Comparison of ENCODE assay signal across 20 mouse cellular contexts in genomic region chr4:154698631-154699030, GRCm38 (mm10). TPM values are rescaled to one million over a fixed set of nuclear protein-coding genes. Genes with fewer than 3 reads are reported as not detected.
"Had no signal": no experiment of that assay in that cellular context is flagged by ENCODE, and none has a peak within 500 bp of the region (broad histone marks: within the 10 kb centered on the region; RNA-seq: fewer than 3 reads in every experiment).

No protein-coding gene starts in this region.

- H3K4me1 ChIP-seq: intestine, embryonic 15.5 days; liver, embryonic 15.5 days had no signal

- H3K27me3 ChIP-seq: intestine, embryonic 15.5 days; neural tube, embryonic 12.5 days had no signal

- H3K4me2 ChIP-seq: intestine, embryonic 15.5 days; liver, embryonic 11.5 days; liver, embryonic 15.5 days; neural tube, embryonic 12.5 days had no signal

- DNase-seq: kidney, postnatal 25 days; layer of hippocampus, postnatal 36 days; lung, adult 2 months; lung, postnatal 36 days; thymus, adult 2 months; thymus, postnatal 25 days had no signal

- H3K27ac ChIP-seq: intestine, embryonic 15.5 days; liver, embryonic 15.5 days; neural tube, embryonic 12.5 days; stomach, postnatal 0 days had no signal

- ATAC-seq: intestine, embryonic 15.5 days; lung, postnatal 0 days had no signal

- H3K9ac ChIP-seq: intestine, embryonic 15.5 days; liver, embryonic 15.5 days; neural tube, embryonic 12.5 days had no signal

- H3K9me3 ChIP-seq: intestine, embryonic 15.5 days; liver, embryonic 15.5 days; neural tube, embryonic 12.5 days had no signal

- H3K4me3 ChIP-seq: intestine, embryonic 15.5 days; liver, embryonic 15.5 days; neural tube, embryonic 12.5 days had no signal

- H3K36me3 ChIP-seq: intestine, embryonic 15.5 days; liver, embryonic 15.5 days; neural tube, embryonic 12.5 days had no signal

RNA-seq across cellular contexts. Expression of gene Actrt2, which starts 31.0 kb away (rescaled TPM):
- total RNA-seq: layer of hippocampus, postnatal 36 days; left cerebral cortex, adult 8-10 months; left cerebral cortex, postnatal 36 days; megakaryocyte progenitor cell, adult 5-6 weeks; monocyte, adult 5-6 weeks; neutrophil, adult 5-6 weeks had no signal
- polyA plus RNA-seq: intestine, embryonic 15.5 days; kidney, embryonic 16.5 days; liver, embryonic 11.5 days; liver, embryonic 15.5 days; lung, adult 2 months; lung, postnatal 0 days; midbrain, embryonic 14.5 days; neural tube, embryonic 12.5 days; stomach, postnatal 0 days; urinary bladder, adult 2 months had no signal
